Mouse (Mus musculus) liver, postnatal 0 days (tissue): ENCODE measurements around the gene Ifitm7.

ENCODE experiments used
- CTCF ChIP-seq: sonication (generic); IDR thresholded peaks from 2 replicates; pipeline ENCODE4 v1.5.1; 2016; ENCODE audit warnings: antibody characterized with exemption, low read depth
- EP300 ChIP-seq: IDR thresholded peaks from 2 replicates; pipeline ENCODE4 v1.6.1; 2016; ENCODE audit warnings: antibody characterized with exemption, low read depth, mild to moderate bottlenecking

GRCm38 (mm10) chr16:14008708-14009107 lies 22.0 kb upstream of the Ifitm7 start:
- no peak for TF ChIP-seq EP300
- no peak for TF ChIP-seq CTCF
